Mouse (Mus musculus) B cell, adult 67 days (primary cell): Measurements from ENCODE around the gene Slc43a3. TPM values are rescaled to one million over a fixed set of nuclear protein-coding genes. Genes with fewer than 3 reads are reported as not detected.

Experiments used
- total RNA-seq, 2 experiments: library from RNA; stranded (reverse); gene quantifications; 4 replicates each; pipeline ENCODE4 v1.2.4; 2023

Gene Slc43a3
- 1 to 10 TPM; 5.3 to 7.5 TPM for total RNA-seq

DNA sequence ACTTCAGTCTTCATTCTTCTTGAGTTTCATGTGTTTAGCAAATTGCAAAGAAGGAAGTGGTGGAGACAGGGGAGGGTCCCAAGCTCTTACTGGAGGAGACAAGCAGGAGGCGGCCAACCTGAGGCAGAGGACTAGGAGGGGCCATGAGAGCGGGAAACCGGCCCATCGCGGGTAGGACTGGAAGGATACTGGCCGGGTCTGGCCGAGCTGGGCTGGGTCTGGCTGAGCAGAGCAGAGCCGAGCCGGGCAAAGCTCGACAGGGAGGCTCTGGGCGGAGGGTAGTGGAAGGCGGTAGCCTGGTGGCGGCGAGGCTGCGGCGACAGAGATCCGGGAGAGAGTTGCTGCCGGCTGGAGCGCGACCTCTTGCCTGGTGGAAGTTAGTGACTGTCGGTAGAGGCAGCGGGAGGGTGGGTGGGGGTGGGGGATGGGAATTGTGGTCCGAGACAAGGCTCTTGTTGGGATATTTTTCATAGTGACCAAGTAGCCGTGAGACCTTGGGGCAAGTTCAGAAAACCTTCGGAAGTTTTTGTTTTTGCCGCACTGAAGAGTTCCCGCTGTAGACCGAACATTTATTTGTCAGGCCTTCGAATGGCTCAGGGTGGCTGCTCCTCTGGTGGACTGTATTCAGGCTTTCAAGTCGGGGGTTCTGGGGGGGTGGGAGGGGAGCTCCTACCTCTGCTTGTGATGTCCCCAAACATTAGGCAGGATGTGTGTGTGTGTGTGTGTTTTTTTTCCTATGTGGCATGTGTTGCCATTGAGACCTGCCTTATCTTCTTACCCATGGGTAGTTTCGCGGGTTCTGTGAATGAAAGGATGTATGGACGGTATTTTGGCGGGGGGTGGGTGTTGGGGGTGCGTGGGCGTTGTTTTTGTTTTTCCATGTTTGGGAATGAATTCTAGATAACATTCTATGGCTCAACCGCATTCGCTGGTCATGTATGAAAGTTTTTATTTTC is at the start of gene Slc43a3:
Gene Slc43a3, plus strand, starts transcription at position 106 of the 956 bp plus-strand sequence.

DNA sequence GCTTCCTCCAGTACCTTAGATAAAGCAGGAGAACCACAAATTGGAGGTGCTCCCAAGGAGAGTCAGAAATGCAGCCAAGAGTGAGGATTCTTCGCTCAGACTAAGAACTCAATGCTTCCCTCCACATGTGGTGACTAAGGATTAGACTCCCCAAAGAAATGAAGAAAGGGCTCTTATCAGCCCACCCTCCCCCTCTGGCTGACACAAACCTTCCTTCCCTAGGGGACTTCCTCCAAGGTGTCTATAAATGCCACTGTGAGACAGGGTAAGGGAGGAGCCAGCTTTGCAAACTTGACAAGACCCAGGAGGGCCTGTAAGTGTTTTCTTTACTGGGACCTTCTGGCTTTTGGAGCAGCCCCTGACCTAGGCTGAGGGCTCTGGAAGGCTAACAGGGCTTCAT is 43.8 kb downstream of the Slc43a3 start, which contains the start of gene Prg2:
Gene Prg2, plus strand, starts transcription at position 274 of the 400 bp plus-strand sequence.

DNA sequence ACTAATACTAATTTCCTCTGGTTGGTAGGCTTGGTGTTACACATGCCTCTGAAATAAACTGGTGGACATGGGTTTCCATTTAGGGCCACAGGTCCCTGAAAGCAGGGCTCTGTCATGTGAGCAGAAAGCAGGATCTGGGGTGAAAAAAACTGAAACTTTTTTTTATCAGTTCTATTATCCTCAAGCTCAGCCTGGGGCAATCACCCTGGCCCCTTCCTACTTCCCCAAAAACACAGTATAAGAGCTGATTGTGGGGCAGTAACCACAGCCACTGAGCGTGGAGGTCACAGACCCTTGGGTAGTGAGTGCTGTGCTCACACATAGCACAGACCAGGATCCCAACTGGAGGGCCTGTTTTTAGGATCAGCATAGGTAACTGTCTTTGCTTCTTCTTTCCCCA is 51.6 kb downstream of the Slc43a3 start, which contains the start of gene Prg3:
Gene Prg3, plus strand, starts transcription at position 286 of the 400 bp plus-strand sequence.

Other genes starting within 250 kb of the Slc43a3 start
- gene Zdhhc5, start 221.4 kb upstream of the Slc43a3 start, total RNA-seq, result 10 to 100 TPM; 58.9 to 60.5 TPM
- 10 to 100 TPM; 23.8 to 30.5 TPM for gene Clp1, start 209.2 kb upstream of the Slc43a3 start, total RNA-seq
- gene Ypel4, start 202.5 kb upstream of the Slc43a3 start, total RNA-seq, result not detected
- not detected for gene Gm19426, start 192.9 kb upstream of the Slc43a3 start, total RNA-seq
- under 1 TPM in 1 of 2 experiments, not detected in 1; 0.29 TPM for gene Serping1, start 161.1 kb upstream of the Slc43a3 start, total RNA-seq
- 10 to 100 TPM; 11.8 to 13.3 TPM for gene Ube2l6, start 137.8 kb upstream of the Slc43a3 start, total RNA-seq
- not detected for gene Smtnl1, start 113.9 kb upstream of the Slc43a3 start, total RNA-seq
- gene Timm10, start 109.6 kb upstream of the Slc43a3 start, total RNA-seq, result 10 to 100 TPM; 18.6 to 21.9 TPM
- gene Slc43a1, start 97.7 kb upstream of the Slc43a3 start, total RNA-seq, result 1 to 10 TPM; 5.4 to 8.1 TPM
- gene Rtn4rl2, start 49.9 kb upstream of the Slc43a3 start, total RNA-seq, result under 1 TPM in 1 of 2 experiments, not detected in 1; 0.55 TPM
- 1 to 10 TPM in 1 of 2 experiments, not detected in 1; 1.4 TPM for gene Prg2, start 43.9 kb downstream of the Slc43a3 start, total RNA-seq
- gene Prg3, start 51.6 kb downstream of the Slc43a3 start, total RNA-seq, result not detected
- gene Ssrp1, start 100.7 kb downstream of the Slc43a3 start, total RNA-seq, result 100 to 1,000 TPM; 164 to 186 TPM
- gene P2rx3, start 100.9 kb downstream of the Slc43a3 start, total RNA-seq, result not detected
- 10 to 100 TPM; 37.5 to 47.0 TPM for gene Tnks1bp1, start 111.4 kb downstream of the Slc43a3 start, total RNA-seq
- gene Aplnr, start 199.6 kb downstream of the Slc43a3 start, total RNA-seq, result not detected